Mouse (Mus musculus) neutrophil, adult 5-6 weeks (primary cell): ENCODE data around the gene Rbms3. TPM values are rescaled to one million over a fixed set of nuclear protein-coding genes. Genes with fewer than 3 reads are reported as not detected.

ENCODE experiments used
- ATAC-seq: fragments of 151-379, 151-347 bp; 2 replicates; pipeline ENCODE4 v1.8.0; 2017; ENCODE audit warnings: mild to moderate bottlenecking, moderate TSS enrichment; ENCODE audit not compliant: insufficient number of reproducible peaks, poor library complexity, low FRiP score, severe bottlenecking; ENCODE audit errors: extremely low read depth
- total RNA-seq: library from RNA; stranded (forward); fragments of 200-1000 nt; gene quantifications from 2 replicates; pipeline ENCODE4 v1.2.3, GENCODE M21; 2017

Gene Rbms3
- total RNA-seq, 1 experiment from 2014 or later, result not detected

- ATAC-seq, result no peak
Observed at GRCm38 (mm10) chr9:117039941-117040453, 589.7 kb downstream of the Rbms3 start.

GRCm38 (mm10) chr9:117032690-117033089 lies 597.0 kb downstream of the Rbms3 start:
- ATAC-seq, result no peak

- ATAC-seq, result no peak
Observed at GRCm38 (mm10) chr9:117031237-117031636, 598.5 kb downstream of the Rbms3 start.

GRCm38 (mm10) chr9:117030837-117031236 lies 598.9 kb downstream of the Rbms3 start:
- ATAC-seq, result no peak

DNA sequence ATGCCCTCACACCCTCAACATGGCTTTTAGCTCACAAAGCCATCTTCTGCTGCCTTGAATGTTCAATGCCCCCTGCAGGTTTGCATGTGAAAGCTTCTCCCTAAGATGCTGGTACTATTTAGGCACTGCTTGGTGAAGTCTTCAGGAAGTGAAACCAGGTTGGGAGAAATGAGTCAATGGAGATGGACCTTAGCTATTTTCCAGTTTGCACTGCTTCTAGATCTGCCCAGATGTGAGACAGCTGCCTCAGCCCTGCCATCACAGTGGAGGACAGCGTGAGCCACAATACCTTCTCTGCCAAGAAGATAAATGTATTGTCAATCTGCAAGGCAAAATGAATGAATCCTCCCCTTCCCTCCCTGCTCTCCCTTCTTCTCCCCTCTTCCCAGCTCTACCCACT lies 599.8 kb downstream of the Rbms3 start:
- ATAC-seq, result no peak

- no peak for ATAC-seq
Observed at GRCm38 (mm10) chr9:117028586-117028985, 601.1 kb downstream of the Rbms3 start.

- ATAC-seq, result no peak
Observed at GRCm38 (mm10) chr9:117022086-117022485, 607.6 kb downstream of the Rbms3 start.

DNA sequence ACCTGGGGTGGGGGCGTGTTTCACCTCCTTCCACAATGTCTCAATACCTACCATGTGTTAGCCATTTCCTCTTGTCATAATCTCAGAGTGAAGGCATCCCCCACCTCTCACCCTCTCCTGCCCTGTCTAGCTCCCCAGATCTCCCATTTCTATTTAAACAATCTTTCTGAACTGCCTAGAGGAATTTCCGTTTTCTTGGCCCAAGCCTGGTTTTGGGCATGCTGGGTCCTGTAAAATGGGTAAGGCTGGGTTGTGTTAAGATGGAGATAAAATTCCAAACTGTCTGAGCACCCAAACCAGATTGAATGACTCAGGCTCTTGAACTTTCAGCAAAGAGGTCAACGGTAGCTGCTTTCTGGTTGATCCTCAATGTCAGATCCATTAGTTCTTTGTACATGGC lies 608.2 kb downstream of the Rbms3 start:
- no peak for ATAC-seq

DNA sequence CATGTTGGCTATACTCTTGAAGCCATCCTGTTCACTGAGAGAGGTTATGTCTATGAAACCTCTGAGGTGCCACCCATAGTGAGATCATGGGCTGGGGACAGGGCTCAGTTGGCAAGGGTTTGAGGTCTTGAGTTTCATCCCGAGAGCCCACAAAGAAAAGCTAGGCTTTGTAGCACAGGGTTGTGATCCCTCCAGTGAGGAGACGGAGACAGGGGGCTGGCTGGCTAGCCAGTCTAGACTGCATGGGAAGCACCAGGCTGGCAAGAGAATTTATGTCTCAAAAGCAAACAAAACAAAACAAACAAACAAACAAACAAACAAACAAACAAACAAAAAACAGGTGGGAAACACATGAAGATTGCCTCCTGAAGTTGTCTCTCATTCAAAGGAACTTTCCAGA lies 609.5 kb downstream of the Rbms3 start:
- no peak for ATAC-seq

DNA sequence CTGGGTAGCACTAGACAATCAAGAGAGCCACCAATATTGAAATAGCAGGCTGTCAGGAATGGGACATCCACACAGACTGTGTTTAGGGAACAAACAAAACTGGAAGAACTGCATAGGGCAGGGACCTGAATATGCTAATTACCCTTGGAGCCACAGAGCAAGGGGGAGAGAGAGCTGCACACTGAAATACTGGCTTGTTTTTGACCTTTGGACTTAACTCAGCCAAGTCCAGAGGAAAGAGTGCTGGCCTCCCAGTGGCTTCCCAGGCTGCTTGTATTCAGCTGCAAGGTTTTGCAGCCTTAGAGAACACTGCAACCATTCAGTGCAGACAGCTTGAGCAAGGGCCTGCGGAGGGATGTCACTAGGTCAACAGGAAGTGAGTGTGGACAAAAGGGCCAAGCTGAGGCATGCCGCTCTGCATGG lies 611.0 kb downstream of the Rbms3 start:
- no peak for ATAC-seq

GRCm38 (mm10) chr9:117018301-117018700 lies 611.4 kb downstream of the Rbms3 start:
- no peak for ATAC-seq

- ATAC-seq, result no peak
Observed at GRCm38 (mm10) chr9:117016605-117017319, 613.0 kb downstream of the Rbms3 start.

DNA sequence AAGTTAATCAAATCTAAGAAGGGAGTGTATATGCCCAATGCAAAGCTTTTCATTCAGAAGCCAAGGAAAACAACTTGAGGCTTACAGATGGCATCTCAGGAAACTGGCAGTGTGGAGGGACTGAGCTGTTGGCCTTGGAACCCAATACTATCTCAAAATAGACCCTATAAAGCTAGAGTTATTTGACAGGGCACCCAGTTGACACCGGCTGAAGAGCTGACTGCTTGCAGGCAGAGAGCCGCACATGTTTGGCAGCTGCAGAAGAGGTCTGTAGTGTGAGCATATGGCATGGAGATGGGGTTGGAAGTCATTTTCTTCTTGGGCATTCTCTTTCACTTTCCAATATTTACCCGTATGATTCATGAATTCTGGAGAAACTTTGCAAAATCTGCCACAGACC lies 616.3 kb downstream of the Rbms3 start:
- no peak for ATAC-seq

DNA sequence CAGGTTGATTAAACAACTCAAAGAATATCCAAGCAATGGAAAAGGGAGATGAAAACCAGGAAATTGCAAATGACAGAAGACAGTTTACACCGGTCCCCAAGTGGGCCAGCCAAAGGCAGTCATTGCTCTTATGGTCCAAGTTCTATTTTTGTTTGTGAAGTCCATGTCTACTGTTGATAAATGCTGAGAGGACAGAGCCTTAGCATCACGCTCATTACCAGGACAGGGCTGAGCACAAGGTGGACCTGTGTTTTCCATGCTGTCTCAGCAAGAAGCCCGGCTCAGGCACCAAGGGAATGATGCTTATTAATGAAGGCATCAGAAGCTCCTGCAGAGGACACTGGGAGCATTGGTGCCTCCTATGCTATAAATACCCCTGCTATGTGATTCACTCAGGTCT lies 618.9 kb downstream of the Rbms3 start:
- no peak for ATAC-seq

GRCm38 (mm10) chr9:117008194-117008593 lies 621.5 kb downstream of the Rbms3 start:
- ATAC-seq, result no peak

DNA sequence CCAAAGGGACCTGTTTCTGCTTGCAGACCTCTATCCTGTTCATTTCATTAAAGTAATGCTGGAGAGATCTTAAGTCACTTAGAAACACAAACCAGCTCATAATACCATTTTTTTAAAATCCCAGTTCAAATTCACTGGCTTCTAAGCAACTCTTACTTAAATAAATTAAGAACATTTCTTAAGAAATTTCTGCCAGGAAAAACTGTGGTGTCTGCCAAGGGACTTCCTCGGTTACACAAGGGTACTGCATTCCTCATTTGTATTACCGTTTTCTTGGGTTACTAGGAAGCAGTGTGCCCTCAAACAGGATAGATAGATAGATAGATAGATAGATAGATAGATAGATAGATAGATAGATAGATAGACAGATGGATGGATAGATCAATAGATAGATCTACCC lies 627.6 kb downstream of the Rbms3 start:
- ATAC-seq, result no peak

DNA sequence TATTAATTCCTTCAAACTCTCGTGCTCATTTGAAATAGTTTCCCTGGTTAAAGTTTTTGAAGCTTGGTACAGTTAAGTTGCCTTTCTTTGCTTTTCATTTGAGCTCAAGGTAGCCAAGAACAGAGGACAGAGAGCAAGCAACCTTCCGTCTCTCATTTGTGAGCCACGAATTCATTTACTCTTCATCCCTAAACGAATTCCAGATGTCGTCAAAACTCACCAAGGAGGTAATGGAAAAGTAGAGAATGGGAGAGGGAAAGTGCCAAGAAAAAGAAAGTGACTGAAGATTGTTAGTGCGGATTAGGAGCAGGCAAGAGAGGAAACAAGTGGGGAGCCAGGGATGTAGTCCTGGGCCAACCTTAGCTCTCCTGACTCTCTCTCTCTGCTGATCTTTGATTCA lies 630.5 kb downstream of the Rbms3 start:
- ATAC-seq, result no peak

DNA sequence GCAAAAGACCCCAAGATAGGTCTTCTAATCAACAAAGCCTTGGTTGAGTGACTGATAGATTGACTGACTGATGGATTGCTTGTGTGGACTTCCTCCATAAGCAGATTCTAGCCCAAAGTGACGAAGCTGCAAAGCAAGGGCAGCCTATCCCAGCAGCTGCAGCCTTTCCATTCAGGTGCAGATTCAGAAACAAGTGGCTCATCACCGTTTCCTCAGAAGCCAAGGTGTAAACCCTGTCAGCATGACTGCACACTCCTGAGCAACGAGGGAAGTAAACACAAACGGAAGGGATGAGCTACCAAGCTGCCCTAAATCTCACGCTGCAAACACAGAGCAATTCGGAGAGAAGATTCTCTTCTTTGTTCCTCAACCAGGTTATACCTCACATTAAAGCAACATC lies 639.4 kb downstream of the Rbms3 start:
- no peak for ATAC-seq

DNA sequence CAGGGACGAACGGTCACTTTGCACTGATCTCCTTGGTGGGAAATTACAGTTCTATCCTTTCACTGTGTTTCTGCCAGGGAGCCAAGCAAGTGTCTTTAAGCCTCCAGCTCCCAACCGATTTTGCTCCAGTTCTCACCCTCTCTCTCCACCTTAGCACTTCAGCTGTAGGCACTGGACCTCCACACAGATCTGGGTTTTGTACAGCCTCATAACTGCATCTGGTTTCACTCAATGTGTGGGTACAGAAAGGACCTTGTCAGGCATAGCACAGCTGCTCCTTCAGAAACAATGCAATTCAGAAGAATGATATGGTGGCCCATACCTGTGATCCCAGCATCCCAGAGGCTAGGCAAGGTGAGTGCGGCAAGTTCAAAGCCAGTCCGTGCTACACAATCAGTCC lies 648.9 kb downstream of the Rbms3 start:
- no peak for ATAC-seq

- no peak for ATAC-seq
Observed at GRCm38 (mm10) chr9:116977428-116977827, 652.3 kb downstream of the Rbms3 start.
